Mouse (Mus musculus) myocyte (in vitro differentiated cells): ENCODE measurements around the gene C1qtnf7.

ENCODE experiments used
- CEBPB ChIP-seq: IDR thresholded peaks from 2 replicates; pipeline ENCODE4 v1.6.1; 2011; ENCODE audit warnings: mild to moderate bottlenecking, moderate library complexity; ENCODE audit not compliant: poor library complexity, insufficient read depth, severe bottlenecking
- E2F4 ChIP-seq: IDR thresholded peaks from one replicate; pipeline ENCODE4 v1.6.1; 2011; ENCODE audit warnings: mild to moderate bottlenecking, control low read depth, moderate library complexity; ENCODE audit not compliant: insufficient read depth
- MAX ChIP-seq: IDR thresholded peaks from one replicate; pipeline ENCODE4 v1.6.1; 2011; ENCODE audit warnings: low read depth, mild to moderate bottlenecking, control low read depth
- MYOD1 ChIP-seq, 3 experiments: IDR thresholded peaks; one replicate each; pipeline ENCODE4 v1.6.1; 2011; ENCODE audit warnings: control low read depth in 2 of 3, low read depth in 2 of 3, mild to moderate bottlenecking in 2 of 3, moderate library complexity in 1 of 3; ENCODE audit not compliant: insufficient read length in 2 of 3, control insufficient read depth in 1 of 3
- MYOG ChIP-seq, 3 experiments: IDR thresholded peaks; one replicate each; pipeline ENCODE4 v1.6.1; 2011; ENCODE audit warnings: control low read depth in 2 of 3, low read depth in 2 of 3, mild to moderate bottlenecking in 2 of 3; ENCODE audit not compliant: insufficient read length in 2 of 3, control insufficient read depth in 1 of 3, insufficient read depth in 1 of 3
- POLR2A ChIP-seq: IDR thresholded peaks from one replicate; pipeline ENCODE4 v1.6.1; 2011; ENCODE audit warnings: low read depth, mild to moderate bottlenecking, control low read depth, moderate library complexity; ENCODE audit not compliant: insufficient read length
- POLR2AphosphoS2 ChIP-seq: IDR thresholded peaks from one replicate; pipeline ENCODE4 v1.6.1; 2011; ENCODE audit warnings: low read depth, control low read depth; ENCODE audit not compliant: insufficient read length
- SRF ChIP-seq: IDR thresholded peaks from one replicate; pipeline ENCODE4 v1.6.1; 2011; ENCODE audit warnings: low read depth; ENCODE audit not compliant: control insufficient read depth, insufficient read length
- TCF12 ChIP-seq: IDR thresholded peaks from one replicate; pipeline ENCODE4 v1.6.1; 2011; ENCODE audit warnings: mild to moderate bottlenecking, control low read depth; ENCODE audit not compliant: poor library complexity, insufficient read depth, severe bottlenecking
- USF1 ChIP-seq: IDR thresholded peaks from one replicate; pipeline ENCODE4 v1.6.1; 2011; ENCODE audit warnings: low read depth, mild to moderate bottlenecking, control low read depth, moderate library complexity

GRCm38 (mm10) chr5:43517313-43517712, 2.0 kb downstream of the C1qtnf7 start:
- no peak for TF ChIP-seq E2F4
- no peak for TF ChIP-seq POLR2A
- TF ChIP-seq USF1: no peak
- no peak for TF ChIP-seq MYOG (IDR thresholded peaks at IDR 0.05; ENCODE audit: control insufficient read depth in 1 of 3, insufficient read depth in 1 of 3, insufficient read length in 2 of 3, low read depth in 2 of 3)
- TF ChIP-seq SRF: no peak
- TF ChIP-seq TCF12: no peak
- TF ChIP-seq MAX: no peak
- no peak for TF ChIP-seq POLR2AphosphoS2
- TF ChIP-seq CEBPB: no peak
- no peak for TF ChIP-seq MYOD1 (IDR thresholded peaks at IDR 0.05; ENCODE audit: control insufficient read depth in 1 of 3, insufficient read length in 2 of 3, low read depth in 2 of 3)
